Mouse (Mus musculus): ENCODE measurements at regions not wholly inside any gene's neighbourhood (a gene's known extent, or its start where the extent isn't known, plus 50 kb on each side); places are given as distances from the start of the nearest gene placed in this dataset.

DNA sequence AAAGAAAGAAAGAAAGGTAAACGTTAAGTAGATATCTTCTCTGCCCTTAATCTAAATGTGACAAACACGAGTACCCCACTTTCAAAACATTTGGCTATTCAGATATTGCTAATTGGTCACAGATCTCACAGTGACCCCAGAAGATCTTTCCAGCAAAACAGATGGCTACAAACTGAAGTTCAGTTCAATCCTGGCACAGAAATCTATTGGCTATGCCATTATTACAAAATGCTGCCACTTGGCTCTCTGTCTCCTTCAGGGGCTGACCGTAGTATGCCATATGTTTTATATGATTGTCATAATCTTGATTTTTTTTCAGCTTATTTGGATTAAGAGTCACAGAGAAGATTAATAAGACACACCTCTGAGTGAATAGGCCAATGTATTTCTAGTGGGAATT, 873.2 kb downstream of the Slc22a22 start:
- DNase-seq: no peak

- no peak for DNase-seq
Measured at GRCm38 (mm10) chr15:56592656-56593055, 884.8 kb downstream of the Slc22a22 start.

DNA sequence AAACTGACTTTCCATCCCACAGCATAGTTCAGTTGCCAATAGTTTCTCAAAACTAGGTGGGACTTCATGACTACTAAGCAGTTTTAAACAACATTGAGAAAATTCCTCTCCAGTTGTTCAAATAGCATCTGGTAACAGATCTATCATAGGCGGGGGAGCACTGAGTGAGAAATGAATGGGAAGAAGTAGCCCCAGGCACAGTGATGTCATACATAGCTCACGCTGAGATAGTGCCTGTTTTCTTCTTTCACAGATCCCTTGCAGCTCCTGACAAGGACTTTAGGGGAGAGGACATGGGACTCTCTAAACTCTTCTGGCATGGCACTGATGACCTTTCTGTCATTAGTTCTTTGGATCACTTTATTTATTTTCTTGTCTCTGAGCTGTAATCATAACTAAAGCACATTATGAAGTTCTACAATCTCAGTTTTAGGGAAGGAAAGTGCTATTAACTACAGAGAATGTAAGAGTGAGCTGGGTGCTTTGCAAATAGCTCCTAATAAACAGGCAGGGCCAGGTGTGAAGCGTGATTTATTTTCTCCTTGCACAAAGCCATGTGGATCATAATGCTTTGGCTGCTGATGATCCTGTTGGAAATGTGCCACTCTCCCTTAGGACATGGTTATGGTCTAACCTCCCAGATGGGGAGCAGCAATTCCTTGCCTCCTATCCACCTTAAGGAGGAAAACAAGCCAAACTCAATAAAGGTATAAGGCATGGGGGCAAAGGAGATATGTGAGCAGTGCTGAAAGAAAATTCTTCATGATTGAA, 896.5 kb downstream of the Slc22a22 start:
- DNase-seq: no peak

DNA sequence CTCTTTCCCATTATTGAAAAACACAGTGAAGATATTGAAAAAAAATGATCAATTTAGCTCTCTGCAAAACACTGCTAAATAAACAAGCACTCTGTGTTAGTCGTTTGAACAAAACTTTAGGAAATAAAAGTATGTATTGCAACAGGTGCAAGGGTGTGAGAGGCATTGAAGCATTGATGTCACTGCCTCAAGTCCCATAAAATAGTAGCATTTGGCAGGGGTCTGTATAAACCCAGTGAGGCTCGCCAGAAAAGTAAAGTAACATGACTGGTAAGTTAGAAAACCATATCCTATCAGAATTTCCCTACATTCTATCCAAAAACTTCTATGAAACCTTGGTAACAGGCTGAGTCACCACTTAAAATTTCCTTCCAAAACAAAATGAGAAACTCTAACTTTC, 914.2 kb downstream of the Slc22a22 start:
- no peak for DNase-seq

- no peak for DNase-seq
Measured at GRCm38 (mm10) chr15:56562785-56563184, 914.6 kb downstream of the Slc22a22 start.

GRCm38 (mm10) chr15:56562143-56562542, 915.3 kb downstream of the Slc22a22 start:
- DNase-seq: no peak

- peak; percentile 50 for DNase-seq
Measured at GRCm38 (mm10) chr15:56554386-56554785, 923.0 kb downstream of the Slc22a22 start.

GRCm38 (mm10) chr15:56553851-56554250, 923.6 kb downstream of the Slc22a22 start:
- no peak for DNase-seq

GRCm38 (mm10) chr15:56531529-56531928, 945.9 kb downstream of the Slc22a22 start:
- no peak for DNase-seq

DNA sequence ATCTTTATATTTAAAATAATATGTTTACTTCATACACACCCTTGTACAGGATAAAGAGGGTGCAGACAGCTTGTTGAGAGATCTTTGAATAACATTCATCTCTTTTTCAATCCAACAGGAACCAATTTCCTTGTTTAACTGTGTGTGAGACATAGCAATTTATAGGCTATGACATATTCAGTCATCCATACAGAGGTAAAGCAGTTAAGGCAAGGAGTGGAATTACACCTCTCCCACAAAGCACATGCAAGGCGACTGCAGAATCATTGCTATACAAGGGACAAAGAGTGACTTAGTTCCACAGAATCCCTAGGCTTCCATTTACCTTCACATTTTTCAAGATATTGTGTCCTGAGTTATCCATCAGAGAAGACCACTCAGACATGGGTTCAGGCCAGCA, 959.0 kb downstream of the Slc22a22 start:
- DNase-seq: no peak

DNA sequence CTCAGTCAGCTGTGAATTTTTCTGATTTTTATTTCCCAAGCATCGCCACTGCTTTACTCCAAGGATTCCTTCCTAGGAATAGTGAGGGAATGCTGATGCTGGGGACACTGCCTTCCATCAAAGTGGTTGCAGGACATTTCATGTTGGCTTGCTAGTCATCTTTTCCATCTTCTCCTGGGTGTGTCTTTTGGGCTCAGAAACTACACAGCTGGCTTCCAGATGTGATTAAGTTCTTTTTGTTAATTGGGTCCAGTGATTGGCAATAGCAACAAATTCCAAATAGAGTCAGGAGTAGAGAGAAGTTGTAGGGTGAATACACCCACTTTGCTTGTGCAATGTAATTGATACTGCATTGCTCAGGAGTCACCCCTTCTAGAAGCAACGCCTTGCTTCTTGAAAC, 961.3 kb downstream of the Slc22a22 start:
- DNase-seq: no peak

GRCm38 (mm10) chr15:56498774-56499173, 978.7 kb downstream of the Slc22a22 start:
- no peak for DNase-seq

DNA sequence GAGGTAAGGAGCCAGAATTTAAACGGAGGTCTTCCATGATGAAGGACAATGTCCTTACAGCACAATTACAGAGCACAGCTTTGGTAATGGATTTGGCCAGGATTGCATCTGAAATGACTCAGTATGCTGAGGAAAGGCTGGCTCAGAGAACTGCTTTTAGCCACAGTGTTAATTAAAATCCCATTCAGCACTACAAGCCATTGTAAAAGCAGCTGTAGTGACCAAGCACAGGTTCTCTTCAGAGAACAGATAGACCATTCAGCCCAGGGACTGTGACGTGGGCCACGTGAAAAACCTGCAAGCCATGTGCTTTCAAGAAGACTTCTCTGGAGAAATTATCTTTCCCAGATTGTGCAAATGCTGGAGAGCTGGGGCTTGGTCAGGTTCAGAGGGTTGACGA, 979.7 kb downstream of the Slc22a22 start:
- no peak for DNase-seq

DNA sequence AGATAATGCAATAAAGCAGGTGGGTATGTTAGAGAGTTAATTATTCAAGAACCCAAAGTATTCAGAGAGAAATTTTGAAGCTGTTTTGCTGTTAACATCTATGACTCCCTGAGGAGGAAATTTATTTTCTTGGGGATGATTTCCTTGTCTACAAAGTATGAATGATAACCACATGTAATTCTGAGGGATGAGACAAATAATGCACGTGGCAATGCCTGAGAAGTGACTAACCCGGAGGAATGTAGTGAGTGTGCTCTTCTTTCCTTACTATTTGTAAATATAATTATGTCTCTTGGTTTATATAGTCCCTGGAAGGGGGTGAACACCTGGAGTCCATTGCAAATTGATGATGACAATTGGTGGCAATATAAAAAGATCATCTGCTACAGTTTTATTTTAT, 981.1 kb downstream of the Slc22a22 start:
- DNase-seq: no peak

DNA sequence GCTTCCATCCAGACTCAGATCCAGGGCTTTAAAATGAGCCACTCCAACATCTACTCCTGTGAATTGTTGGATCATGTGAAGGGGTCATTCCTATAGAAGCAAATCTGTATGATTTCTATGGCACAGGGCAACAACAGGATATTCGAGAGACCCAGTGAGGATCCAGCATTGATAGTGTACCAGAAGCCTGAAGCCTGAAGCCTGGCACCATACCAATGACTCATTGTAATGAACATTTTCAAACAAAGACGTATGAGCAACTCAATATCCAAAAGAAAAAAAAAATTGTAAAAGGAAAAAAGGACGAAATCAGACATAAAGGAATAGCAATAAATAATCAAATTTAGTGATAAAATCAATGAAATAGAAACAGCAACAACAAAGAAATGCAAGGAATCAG, 991.5 kb downstream of the Slc22a22 start:
- DNase-seq: no peak

DNA sequence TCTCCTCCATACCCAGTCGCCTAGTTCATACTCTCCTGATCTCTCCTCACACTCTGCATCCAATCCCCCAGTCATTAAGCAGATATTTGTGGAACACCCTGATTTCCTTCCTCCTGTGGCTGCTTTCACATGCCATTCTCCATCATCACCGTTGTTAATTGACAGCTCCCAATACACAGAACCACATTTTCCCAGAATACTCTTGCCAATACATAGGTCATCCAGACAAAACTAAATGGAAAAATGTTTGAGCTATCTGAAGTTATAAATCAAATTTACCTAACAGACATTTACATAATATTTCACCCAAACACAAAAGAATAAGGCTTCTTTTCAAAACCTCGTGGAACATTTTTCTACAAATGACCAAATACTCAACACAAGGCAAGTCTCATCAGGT, 992.7 kb downstream of the Slc22a22 start:
- DNase-seq: no peak

GRCm38 (mm10) chr15:56479682-56480081, 997.7 kb downstream of the Slc22a22 start:
- DNase-seq: no peak

DNA sequence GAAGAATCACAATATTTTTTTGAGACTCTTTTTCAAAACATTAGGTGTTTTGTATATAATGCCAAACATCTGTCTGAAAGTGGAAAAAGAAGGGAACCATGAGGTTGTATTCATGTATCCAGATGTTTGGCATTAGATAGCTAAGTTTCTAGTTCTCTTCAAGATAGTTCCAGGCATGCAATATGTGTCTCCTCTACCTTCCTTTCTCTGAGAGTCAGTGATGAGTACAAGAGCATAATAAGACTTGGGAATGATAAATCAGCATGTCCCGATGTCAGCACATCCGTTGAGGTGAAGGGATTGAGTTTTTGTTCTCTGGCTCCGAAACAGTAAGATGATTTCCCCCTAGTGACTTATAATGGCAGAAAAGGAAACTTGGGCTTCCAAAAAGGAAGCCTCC, 998.4 kb downstream of the Slc22a22 start:
- DNase-seq: no peak

DNA sequence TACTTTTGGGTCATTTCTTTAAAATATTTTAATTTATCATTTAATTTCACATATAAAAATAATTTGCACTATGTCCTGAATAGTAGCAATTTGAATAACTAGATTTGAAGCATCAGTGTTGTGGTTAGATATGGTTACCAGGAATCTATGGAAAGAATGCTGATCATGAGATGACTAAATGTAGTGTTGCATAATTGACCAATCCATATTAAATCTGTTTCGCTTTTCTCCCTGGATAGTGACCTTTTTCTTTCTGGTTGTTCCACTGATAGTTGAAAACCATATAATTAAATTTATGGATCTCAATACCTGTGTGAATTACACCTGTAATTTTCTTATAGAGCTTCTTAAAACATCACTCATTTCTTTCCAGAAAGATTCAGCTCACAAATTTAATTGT, 1003.7 kb downstream of the Slc22a22 start:
- DNase-seq: no peak

DNA sequence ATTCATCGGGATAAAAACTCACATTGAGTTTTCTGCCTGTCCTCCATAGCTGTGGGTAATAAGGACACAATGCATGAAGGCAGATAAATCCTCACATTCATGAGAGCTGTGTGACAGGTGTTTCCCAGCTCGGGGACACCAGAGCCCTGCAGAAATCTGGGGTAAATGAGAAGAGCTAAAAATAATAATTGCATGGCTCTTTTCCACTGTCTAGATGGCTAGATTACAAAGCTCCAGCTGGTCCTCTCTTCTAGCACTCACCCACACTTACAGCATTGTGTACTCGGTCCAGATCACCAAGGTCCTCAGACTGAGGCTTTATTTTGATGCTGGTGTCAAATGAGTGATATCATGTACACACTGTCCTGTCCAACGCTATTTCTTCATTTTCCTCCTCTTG, 1025.5 kb downstream of the Slc22a22 start:
- no peak for DNase-seq

DNA sequence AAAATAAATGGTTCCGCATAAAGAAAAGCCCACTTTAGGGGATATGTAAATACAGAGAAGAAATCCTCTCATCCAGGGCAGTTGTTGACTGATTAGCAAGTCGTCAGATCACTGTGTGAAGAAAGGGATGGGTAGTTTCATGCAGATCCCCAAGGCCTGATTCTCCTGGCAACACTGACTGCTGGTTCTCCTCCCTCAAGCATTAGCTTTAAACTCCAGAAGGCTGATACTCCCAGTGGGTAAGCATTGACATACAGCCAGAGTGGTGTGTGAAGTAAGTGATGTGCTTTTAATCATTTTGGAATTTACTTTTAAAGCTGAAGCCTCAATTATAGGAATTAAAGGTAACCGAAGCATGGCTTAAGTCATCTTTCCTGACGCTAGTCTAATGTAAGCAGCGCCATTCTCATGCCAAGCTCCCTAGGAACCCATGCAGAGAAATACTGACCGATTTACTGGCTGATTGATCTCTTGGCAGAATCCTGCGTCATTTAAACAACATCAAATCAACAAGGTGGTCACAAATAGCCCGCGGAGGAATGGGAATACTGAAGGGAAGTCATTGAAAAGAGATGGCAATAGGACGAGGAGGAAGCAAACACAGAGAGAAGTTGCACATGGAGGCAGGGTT, 1029.3 kb downstream of the Slc22a22 start:
- DNase-seq: peak; percentile 11

DNA sequence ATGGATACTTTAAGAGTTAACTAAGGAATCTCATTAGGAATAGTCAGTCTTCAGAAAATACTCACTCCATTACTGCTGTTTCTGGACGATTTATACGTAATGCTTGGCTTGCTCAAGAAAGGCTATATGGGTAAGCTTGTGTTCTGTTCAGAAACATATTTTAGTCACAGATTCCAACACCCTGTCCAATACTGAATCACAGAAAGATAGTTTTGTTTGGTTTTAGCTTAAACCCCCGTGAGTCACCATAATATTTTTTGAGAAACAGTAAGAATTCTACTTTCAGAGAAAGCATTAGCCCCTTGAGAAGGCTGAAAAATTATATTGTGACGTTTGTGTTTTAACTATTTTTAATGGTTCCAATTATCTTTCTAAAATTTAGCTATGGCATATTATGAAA, 1037.3 kb downstream of the Slc22a22 start:
- no peak for DNase-seq

DNA sequence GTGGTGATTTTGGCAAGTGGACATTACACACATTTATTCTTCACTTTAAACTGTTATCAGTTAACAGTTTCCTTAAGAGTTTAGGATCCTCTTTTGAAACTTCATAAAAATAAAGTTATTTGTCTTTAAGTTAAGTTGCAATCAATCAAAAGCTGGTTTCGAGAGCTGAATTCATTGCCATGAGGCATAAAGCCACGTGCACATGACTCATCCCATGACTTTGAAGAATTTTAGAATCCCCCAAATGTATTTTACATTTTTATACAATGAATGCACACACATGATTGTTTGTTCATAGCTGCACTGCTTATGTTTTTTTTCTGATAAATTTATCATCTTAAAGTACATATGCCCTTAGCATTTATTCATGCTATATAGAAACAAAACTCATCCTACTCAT, 1039.1 kb downstream of the Slc22a22 start:
- no peak for DNase-seq

DNA sequence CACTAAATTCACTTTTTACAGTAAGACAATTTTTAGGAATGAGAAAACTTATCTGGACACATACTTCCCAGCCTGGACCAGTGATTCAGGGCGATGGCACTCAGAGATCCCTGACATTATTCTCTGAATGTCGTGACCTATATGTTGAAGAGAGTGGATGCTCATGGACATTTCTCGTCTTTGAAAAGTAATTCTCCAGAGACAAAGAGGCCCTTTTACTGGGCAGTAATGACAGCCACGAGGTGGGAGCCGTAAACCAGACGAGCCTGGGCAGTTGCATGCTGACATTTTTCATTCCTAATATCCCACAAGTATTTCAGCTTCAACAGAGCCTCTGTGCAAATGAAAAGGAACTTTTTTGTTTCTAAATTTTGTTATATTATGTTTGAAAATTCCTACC, 1041.3 kb downstream of the Slc22a22 start:
- no peak for DNase-seq

All from adrenal gland, postnatal 10 days (tissue).